Mouse (Mus musculus): ENCODE data around the gene Ttc21b.

The Ttc21b gene

DNA sequence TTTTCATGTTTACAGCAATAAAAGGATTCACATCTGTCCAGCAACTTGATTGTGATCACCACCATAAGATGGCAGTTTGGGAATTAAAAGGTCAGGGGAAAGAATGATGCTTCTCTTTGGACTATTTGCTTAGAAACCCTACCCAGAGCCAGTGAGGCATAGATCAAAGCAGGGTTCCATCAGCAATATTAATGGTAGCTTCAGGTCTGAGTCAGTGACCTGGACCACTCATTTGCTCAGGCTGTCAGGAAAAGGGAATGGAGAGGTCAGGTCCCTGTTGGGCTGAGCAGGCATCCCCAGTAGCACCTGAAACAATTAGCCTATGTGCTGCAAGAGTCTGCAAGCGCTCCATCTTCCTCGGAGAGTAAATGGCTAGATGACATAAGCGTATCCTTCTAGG, 84.8 kb downstream of the Ttc21b start:
- no peak for DNase-seq (ENCODE audit: low spot score)

DNA sequence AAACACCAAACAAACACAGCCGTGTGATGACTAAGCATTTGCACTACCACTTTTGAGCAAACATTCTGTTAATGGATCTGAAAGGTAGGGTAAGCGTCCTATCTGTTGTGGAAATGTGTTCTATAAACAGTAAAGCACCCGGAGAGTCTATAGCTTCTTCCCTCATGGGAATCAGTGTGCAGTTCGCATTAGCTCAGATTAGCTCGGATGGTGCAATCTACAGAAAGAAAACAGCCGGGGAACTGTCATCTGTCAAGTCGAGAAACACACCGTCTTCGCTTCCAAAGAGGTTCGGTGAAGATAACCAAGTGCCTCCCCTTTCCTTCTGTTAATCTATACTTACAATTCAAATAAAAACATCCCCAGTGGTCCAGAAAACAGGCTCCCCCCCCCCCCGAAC, 85.7 kb downstream of the Ttc21b start:
- no peak for DNase-seq (ENCODE audit: low spot score)

DNA sequence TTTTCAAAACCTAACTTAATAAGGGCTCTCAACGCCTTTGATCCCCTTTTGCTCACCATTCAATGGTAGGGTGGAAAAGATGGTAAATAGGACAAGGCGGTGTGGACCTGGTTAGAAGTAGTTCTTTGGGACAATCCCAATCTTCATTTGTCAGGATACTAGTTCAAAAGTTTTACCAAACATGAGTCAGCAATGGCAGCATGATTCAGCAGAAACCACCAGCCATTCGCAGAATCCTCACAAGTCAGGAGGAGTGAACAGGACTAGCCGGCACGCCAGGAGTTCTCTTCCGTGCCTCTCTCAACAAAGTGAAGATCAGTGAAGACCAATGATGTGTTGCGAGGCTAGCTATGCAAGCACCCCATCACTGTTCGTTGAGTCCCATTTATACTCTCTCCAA, 91.4 kb downstream of the Ttc21b start:
- DNase-seq (ENCODE audit: low spot score), result no peak

DNA sequence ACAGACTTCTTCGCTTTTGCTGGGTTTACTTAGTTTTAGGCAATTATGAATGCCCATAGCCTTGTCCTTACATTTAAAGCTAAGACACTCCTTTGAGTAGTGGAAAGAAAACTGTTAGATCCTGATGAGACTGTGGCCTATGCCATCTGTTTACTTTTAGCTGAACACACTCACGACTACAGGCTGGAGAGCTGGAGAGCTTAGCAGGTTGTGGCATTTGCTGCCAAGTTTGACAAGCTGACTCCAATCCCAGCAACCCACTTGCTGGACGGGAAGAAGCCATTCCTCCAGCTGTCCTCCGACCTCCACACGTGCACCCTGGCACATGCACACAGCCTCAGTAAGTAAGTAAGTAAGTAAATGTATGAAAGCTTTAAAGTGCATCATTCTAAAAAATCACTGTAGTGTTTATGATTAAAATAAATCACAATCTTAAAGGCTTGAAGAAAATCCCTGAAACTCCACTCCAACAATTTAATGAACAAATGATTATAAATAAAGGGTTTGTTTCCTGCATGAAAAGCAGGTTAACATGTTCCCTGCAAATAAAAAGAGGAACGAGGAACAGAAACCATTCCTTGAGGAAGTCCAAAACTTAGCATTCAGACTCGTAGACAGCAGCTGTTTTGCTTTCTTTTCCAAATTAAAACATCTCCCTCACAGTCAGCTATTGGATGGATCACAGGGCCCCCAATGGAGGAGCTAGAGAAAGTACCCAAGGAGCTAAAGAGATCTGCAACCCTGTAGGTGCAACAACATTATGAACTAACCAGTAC, 98.1 kb downstream of the Ttc21b start:
- no peak for DNase-seq (ENCODE audit: low spot score)

DNA sequence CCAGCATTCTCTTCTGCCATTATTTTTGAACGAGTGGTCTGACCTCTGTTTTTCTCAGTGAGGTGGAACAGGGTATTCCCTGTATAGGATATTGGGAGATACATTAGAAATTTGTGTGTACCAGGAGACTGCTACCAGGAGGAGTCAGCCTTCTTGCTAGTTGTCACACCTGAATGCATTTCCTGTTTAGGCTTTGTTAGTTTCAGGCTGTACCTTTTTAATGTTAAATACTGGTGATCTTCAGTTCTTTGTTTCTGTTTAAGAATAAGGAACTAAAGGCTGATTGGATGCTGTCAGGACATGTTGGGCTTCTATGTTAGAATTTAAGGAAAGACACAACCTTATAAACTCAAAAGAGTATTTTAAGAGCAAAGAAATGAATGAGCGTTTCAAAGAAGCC, 105.0 kb downstream of the Ttc21b start:
- no peak for DNase-seq (ENCODE audit: low spot score)

DNA sequence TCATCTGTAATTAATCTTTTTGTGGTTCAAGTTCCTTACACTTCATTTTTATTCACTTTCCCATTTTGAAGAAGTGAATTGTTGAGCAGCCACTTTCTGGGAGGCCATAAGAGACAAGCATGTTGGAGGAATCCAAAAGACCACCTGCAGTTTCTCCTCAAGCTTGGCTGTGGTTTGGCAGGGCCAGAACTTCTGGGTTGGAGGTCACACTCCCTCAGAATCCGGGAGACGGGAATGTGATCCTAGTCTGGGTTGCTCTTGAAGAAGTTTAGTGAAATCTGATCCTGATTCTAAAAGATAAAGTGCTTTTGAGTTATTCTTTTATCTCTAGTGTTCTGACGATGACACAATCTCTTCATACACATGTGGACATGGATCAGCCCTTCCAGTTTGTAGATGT, 105.9 kb downstream of the Ttc21b start:
- no peak for DNase-seq (ENCODE audit: low spot score)

DNA sequence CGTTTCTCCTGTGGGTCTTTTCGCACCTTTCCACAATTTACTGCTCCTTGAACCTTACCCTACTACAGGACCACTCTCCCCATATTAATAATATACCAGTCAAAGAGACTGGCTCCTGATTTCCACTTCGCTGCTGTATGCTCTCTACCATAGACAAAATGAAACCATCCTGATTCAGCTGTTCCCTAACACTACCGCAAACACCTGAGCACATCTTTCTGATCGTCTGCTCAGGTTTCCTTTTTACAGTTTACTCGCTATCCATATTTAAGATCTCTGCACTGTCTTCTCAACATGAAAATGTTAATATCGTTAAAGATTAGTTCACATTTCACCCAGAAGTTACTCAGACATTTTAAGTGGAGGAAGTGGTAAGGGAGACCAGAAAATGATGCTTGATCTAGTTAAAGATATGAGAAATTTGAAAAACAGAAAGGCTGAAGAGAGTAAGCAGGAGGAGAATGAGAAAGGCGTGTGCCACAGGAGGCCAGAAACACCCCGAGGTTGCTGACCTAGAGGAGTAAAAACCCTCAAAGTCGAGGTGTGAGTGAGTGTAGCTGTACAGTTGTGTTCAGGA, 107.7 kb downstream of the Ttc21b start:
- DNase-seq (ENCODE audit: low spot score), result no peak

DNA sequence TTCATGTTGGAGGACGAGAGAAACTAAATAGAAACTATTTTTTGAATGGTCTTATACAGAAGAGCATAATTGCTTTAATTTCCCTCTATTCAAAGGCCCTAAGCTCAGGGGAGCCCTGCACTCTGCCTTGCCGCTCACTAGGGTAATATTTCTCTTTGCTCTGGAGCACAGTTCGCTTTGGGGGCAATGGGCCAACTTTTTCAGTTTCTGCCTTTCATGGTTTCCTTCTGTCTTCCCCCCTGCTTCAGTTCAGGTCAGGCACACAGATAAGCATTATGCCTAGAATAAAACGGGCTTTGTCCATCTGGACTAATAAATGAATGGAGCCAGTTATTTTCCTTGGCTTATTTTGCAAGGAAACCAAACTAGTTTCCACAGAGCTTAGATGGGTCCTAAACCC, 109.9 kb downstream of the Ttc21b start:
- peak; percentile 13 for DNase-seq (ENCODE audit: low spot score)

DNA sequence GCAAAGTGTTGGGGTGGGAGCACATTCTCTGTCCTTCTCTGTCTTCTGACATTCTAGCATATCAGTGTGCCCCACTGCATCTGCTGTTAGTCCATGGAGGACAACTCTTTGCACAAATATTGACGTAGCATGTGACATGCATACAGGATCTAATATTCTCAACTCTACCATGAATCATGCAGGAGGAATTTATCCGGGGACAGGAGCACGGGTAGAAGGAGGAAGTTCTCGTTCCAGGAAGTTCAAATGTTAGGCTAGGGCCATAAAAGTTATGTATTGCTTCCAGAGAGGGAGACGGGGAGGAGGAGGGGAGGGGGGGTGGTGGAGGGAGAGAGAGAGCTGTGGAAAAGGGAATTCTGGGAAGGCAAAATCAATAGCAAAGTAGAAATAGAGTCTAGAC, 111.6 kb downstream of the Ttc21b start:
- DNase-seq (ENCODE audit: low spot score), result no peak

DNA sequence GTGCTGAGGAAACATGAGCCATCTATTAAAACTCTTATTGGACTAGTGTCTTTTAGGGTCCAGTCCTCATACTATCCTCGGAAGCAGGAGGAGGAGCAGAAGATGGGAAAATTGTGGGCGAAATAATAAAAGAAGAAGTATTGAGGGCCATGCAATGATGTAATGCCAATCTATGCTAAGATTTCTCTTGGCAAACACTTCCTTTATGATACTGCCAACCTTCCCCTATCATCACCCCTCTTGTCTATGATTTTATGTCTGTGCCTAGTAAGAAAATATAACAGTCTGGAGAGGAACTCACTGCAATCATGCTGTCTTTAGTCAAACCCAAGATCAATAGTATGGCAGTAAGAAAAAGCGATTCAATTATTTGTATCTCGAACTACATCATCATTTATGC, 113.1 kb downstream of the Ttc21b start:
- no peak for DNase-seq (ENCODE audit: low spot score)

DNA sequence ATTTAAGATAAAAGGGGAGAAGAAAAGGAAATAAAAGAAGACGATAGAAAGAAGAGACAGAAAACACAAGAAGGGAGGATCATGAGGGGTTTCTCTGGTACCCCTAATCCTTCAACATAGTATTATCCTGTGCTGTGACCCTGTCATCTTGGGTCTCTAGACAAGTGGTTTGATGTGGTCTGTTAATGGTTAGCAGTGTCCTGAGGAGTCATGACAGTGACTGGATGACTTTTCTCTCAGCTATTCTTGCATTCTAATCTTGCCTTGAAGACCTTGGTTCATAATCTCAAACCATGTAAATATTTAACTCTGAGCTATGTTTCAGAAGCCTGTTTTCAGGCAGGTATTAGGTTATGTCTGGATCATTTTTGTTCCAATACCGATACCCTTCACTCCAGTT, 113.7 kb downstream of the Ttc21b start:
- no peak for DNase-seq (ENCODE audit: low spot score)

DNA sequence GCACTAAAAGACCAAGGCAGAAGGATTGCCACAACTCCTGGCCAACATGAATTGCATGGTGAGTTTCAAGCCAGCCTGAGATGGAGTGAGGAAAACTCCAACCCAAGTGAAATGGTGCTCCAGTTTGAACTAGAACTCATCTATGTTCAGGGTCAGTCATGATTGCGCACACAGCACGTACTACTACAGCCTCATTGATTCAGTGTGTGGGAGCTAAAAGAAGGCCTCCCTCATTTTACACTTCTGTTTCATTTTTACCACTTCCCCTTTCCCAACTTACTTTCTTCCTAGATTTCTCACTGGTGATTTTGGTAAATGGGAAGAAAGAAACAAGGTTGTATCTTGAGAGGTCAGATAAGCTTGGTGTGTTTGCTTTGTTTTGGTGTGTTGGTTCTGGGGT, 114.1 kb downstream of the Ttc21b start:
- DNase-seq (ENCODE audit: low spot score), result no peak

DNA sequence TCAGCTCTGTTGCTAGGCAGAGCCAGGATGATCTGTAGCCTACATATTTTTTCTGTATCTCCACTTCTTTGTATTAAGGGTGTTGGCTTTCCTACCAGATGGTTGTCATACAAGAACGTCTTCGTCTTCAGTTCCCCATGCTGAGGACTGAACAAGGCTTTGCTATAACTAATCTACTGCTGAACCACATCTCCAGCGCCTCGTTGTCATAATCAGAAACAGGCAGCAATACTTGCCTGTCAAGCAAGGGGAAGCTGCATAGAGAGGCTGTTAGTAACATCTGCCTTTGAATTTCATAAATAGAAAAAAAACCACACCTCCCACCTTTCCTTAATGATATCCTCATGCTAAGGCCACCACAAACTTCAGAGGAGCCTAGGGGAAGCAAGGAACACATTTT, 116.2 kb downstream of the Ttc21b start:
- DNase-seq (ENCODE audit: low spot score), result no peak
